Mouse (Mus musculus): ENCODE results near the gene Gm42906. TPM values are rescaled to one million over a fixed set of nuclear protein-coding genes. Genes with fewer than 3 reads are reported as not detected.

Gm42906 gene
- polyA plus RNA-seq, 1 experiment, result not detected

GRCm38 (mm10) chr5:151105054-151105971 lies 322.6 kb downstream of the Gm42906 start:
- no peak overlapping the region; the same call in 1 of the 2 replicates for H3K27ac ChIP-seq (ENCODE audit: insufficient read depth, low read depth, low read length)
- TF ChIP-seq POLR2A (IDR thresholded peaks at IDR 0.05; ENCODE audit: low read depth, low read length) (no peak), CTCF (IDR thresholded peaks at IDR 0.05; ENCODE audit: extremely low read depth, insufficient read length, insufficient replicate concordance, low read depth, low read length) (no peak)
- no peaks in the 10 kb centered on the region for H3K36me3 ChIP-seq (ENCODE audit: control insufficient read depth, insufficient read depth, low read length)
- 44% methylated on average over 10 of the region's 10 CpGs for WGBS
- H3K4me1 ChIP-seq (ENCODE audit: control insufficient read depth, insufficient read depth, insufficient read length, low read length), result peaks cover 8% of the 10 kb centered on the region
- H3K27me3 ChIP-seq (ENCODE audit: control insufficient read depth, insufficient read depth, low read length), result no peaks in the 10 kb centered on the region
- H3K4me3 ChIP-seq (ENCODE audit: low read depth, low read length), result no peak overlapping the region

DNA sequence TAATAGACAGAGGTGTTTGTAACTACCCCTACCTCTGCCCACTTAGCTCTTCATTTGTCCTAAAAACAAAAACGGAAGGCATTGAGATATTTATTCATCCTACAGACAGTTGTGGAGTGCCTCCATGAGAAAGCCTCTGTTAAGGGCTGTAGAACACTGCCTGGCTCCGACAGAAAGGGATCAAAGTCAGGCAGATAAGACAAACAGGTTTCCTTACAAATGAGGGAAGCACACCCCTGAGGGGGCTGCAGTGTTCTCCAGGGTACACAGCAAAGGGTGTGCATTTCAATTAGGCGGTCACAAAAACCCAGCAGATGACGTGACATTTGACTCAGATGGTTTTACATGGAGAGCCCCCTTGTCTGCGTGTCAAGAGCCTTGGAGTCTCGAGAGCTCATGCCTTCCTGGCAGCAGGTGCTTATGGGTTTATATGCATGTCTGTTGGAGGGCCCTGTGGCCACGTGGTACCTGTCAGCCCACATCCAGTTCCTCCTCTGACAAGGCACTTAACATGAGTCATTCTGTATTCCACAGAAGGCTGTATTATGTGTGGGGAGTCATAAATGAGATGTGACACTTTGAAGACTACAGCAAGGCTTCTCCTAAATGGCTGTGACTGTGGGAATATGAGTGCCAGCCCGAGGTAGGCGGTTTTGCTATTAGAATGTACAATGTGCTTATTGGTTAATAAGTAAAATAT lies 323.5 kb downstream of the Gm42906 start:
- WGBS, result 20% methylated on average over 9 of the region's 9 CpGs
- Histone ChIP-seq H3K4me1 (ENCODE audit: control insufficient read depth, insufficient read depth, insufficient read length, low read length) (peaks cover 8% of the 10 kb centered on the region), H3K4me3 (ENCODE audit: low read depth, low read length) (no peak overlapping the region), H3K27ac (ENCODE audit: insufficient read depth, low read depth, low read length) (peak overlapping the region; percentile 75), H3K27me3 (ENCODE audit: control insufficient read depth, insufficient read depth, low read length) (no peaks in the 10 kb centered on the region), H3K36me3 (ENCODE audit: control insufficient read depth, insufficient read depth, low read length) (no peaks in the 10 kb centered on the region)
- TF ChIP-seq CTCF (IDR thresholded peaks at IDR 0.05; ENCODE audit: extremely low read depth, insufficient read length, insufficient replicate concordance, low read depth, low read length) (no peak), POLR2A (IDR thresholded peaks at IDR 0.05; ENCODE audit: low read depth, low read length) (no peak)

GRCm38 (mm10) chr5:151103284-151103683 lies 324.7 kb downstream of the Gm42906 start:
- TF ChIP-seq POLR2A (IDR thresholded peaks at IDR 0.05; ENCODE audit: low read depth, low read length) (no peak), CTCF (IDR thresholded peaks at IDR 0.05; ENCODE audit: extremely low read depth, insufficient read length, insufficient replicate concordance, low read depth, low read length) (no peak)
- Histone ChIP-seq H3K27me3 (ENCODE audit: control insufficient read depth, insufficient read depth, low read length) (no peaks in the 10 kb centered on the region), H3K4me1 (ENCODE audit: control insufficient read depth, insufficient read depth, insufficient read length, low read length) (peaks cover 9% of the 10 kb centered on the region; the same call in 1 of the 2 replicates), H3K27ac (ENCODE audit: insufficient read depth, low read depth, low read length) (no peak overlapping the region), H3K36me3 (ENCODE audit: control insufficient read depth, insufficient read depth, low read length) (no peaks in the 10 kb centered on the region), H3K4me3 (ENCODE audit: low read depth, low read length) (no peak overlapping the region)
- 26% methylated on average over 4 of the region's 4 CpGs for WGBS

- peaks cover 15% of the 10 kb centered on the region; the same call in 1 of the 2 replicates for H3K4me1 ChIP-seq (ENCODE audit: control insufficient read depth, insufficient read depth, insufficient read length, low read length)
- WGBS, result 81% methylated on average over 2 of the region's 2 CpGs
- H3K27ac ChIP-seq (ENCODE audit: insufficient read depth, low read depth, low read length), result no peak overlapping the region
- no peak overlapping the region for H3K4me3 ChIP-seq (ENCODE audit: low read depth, low read length)
- no peaks in the 10 kb centered on the region for H3K27me3 ChIP-seq (ENCODE audit: control insufficient read depth, insufficient read depth, low read length)
- TF ChIP-seq CTCF (IDR thresholded peaks at IDR 0.05; ENCODE audit: extremely low read depth, insufficient read length, insufficient replicate concordance, low read depth, low read length), result peak; percentile 62; the same call in 1 of the 2 replicates
- TF ChIP-seq POLR2A (IDR thresholded peaks at IDR 0.05; ENCODE audit: low read depth, low read length), result no peak
- H3K36me3 ChIP-seq (ENCODE audit: control insufficient read depth, insufficient read depth, low read length), result no peaks in the 10 kb centered on the region
Measured at GRCm38 (mm10) chr5:151102262-151102661, 325.7 kb downstream of the Gm42906 start.

- Histone ChIP-seq H3K4me1 (ENCODE audit: control insufficient read depth, insufficient read depth, insufficient read length, low read length) (peaks cover 8% of the 10 kb centered on the region; the same call in 1 of the 2 replicates), H3K4me3 (ENCODE audit: low read depth, low read length) (no peak overlapping the region), H3K27me3 (ENCODE audit: control insufficient read depth, insufficient read depth, low read length) (no peaks in the 10 kb centered on the region), H3K27ac (ENCODE audit: insufficient read depth, low read depth, low read length) (no peak overlapping the region), H3K36me3 (ENCODE audit: control insufficient read depth, insufficient read depth, low read length) (peaks cover 2% of the 10 kb centered on the region)
- TF ChIP-seq POLR2A (IDR thresholded peaks at IDR 0.05; ENCODE audit: low read depth, low read length) (no peak), CTCF (IDR thresholded peaks at IDR 0.05; ENCODE audit: extremely low read depth, insufficient read length, insufficient replicate concordance, low read depth, low read length) (no peak)
- WGBS, result 74% methylated on average over 6 of the region's 6 CpGs
Measured at GRCm38 (mm10) chr5:151096012-151096411, 332.0 kb downstream of the Gm42906 start.

- H3K4me3 ChIP-seq (ENCODE audit: low read depth, low read length), result no peak overlapping the region
Measured at GRCm38 (mm10) chr5:151092886-151093665, 334.9 kb downstream of the Gm42906 start.

More at GRCm38 (mm10) chr5:151092886-151093665, 334.9 kb downstream of the Gm42906 start:
- H3K27me3 ChIP-seq (ENCODE audit: control insufficient read depth, insufficient read depth, low read length), result no peaks in the 10 kb centered on the region
- WGBS, result 68% methylated on average over 3 of the region's 3 CpGs
- TF ChIP-seq POLR2A (IDR thresholded peaks at IDR 0.05; ENCODE audit: low read depth, low read length) (no peak), CTCF (IDR thresholded peaks at IDR 0.05; ENCODE audit: extremely low read depth, insufficient read length, insufficient replicate concordance, low read depth, low read length) (no peak)
- peaks cover 5% of the 10 kb centered on the region; the same call in 1 of the 2 replicates for H3K4me1 ChIP-seq (ENCODE audit: control insufficient read depth, insufficient read depth, insufficient read length, low read length)
- no peak overlapping the region for H3K27ac ChIP-seq (ENCODE audit: insufficient read depth, low read depth, low read length)
- H3K36me3 ChIP-seq (ENCODE audit: control insufficient read depth, insufficient read depth, low read length), result peaks cover 5% of the 10 kb centered on the region
